Mouse (Mus musculus) heart, postnatal 10 days (tissue): ENCODE data around the gene Gm27021. TPM values are rescaled to one million over a fixed set of nuclear protein-coding genes. Genes with fewer than 3 reads are reported as not detected.

Experiments used
- DNase-seq, 2 experiments: peaks; one replicate each; pipeline ENCODE4 v3.0.0; 2021
- intact Hi-C: fragments of 180-260 bp; cut with DNase I; formaldehyde crosslinking; loops from one replicate; pipeline ENCODE4 v1.15.1; 2025
- total RNA-seq, 2 experiments: library from RNA; stranded (reverse); gene quantifications; 2 replicates each; pipeline ENCODE4 v1.2.3; 2021

Gene Gm27021
- total RNA-seq, 2 experiments from 2014 or later = 0.48 TPM; not detected in 1

- DNase-seq = no peak
- intact Hi-C loops = no loop called here
Measured at GRCm38 (mm10) chr8:120686576-120686975, 18.7 kb upstream of the Gm27021 start.

GRCm38 (mm10) chr8:120686051-120686450 is 18.2 kb upstream of the Gm27021 start:
- intact Hi-C loops = no loop called here

GRCm38 (mm10) chr8:120685591-120685990 is 17.7 kb upstream of the Gm27021 start:
- no peak for DNase-seq

More at GRCm38 (mm10) chr8:120686051-120686450, 18.2 kb upstream of the Gm27021 start:
- no peak for DNase-seq

GRCm38 (mm10) chr8:120685097-120685496 is 17.2 kb upstream of the Gm27021 start:
- DNase-seq = peak; percentile 66 to 69
- intact Hi-C loops = no loop called here

More at GRCm38 (mm10) chr8:120685591-120685990, 17.7 kb upstream of the Gm27021 start:
- intact Hi-C loops = no loop called here

- intact Hi-C loops = loop anchor here (5.0 kb wide), 2 partner anchors 53 to 408 kb away; partner anchors contain the start of gene Irf8
- no peak for DNase-seq
Measured at GRCm38 (mm10) chr8:120684082-120684481, 16.2 kb upstream of the Gm27021 start.

GRCm38 (mm10) chr8:120683602-120684001 is 15.7 kb upstream of the Gm27021 start:
- intact Hi-C loops = loop anchor here (5.0 kb wide), 2 partner anchors 54 to 409 kb away; partner anchors contain the start of gene Irf8
- DNase-seq = peak; percentile 85 to 89

- intact Hi-C loops = loop anchor here (5.0 kb wide), 2 partner anchors 56 to 411 kb away; partner anchors contain the start of gene Irf8
- no peak for DNase-seq
Measured at GRCm38 (mm10) chr8:120681113-120681512, 13.2 kb upstream of the Gm27021 start.

- intact Hi-C loops = loop anchor here (1.0 to 5.0 kb wide), 3 partner anchors 57 to 412 kb away; partner anchors contain the start of gene Irf8
- DNase-seq = peak in 1 of 2 experiments; percentile 74
Measured at GRCm38 (mm10) chr8:120680405-120680804, 12.5 kb upstream of the Gm27021 start.

GRCm38 (mm10) chr8:120679629-120680387 is 11.9 kb upstream of the Gm27021 start:
- intact Hi-C loops = loop anchor here (1.0 to 5.0 kb wide), 3 partner anchors 57 to 412 kb away; partner anchors contain the start of gene Irf8
- no peak for DNase-seq

GRCm38 (mm10) chr8:120678447-120678846 is 10.6 kb upstream of the Gm27021 start:
- intact Hi-C loops = no loop called here
- peak; percentile 88 to 96 for DNase-seq

- DNase-seq = no peak
- intact Hi-C loops = no loop called here
Measured at GRCm38 (mm10) chr8:120675718-120676117, 7.8 kb upstream of the Gm27021 start.

GRCm38 (mm10) chr8:120673298-120673697 is 5.4 kb upstream of the Gm27021 start:
- DNase-seq = no peak
- intact Hi-C loops = no loop called here

- intact Hi-C loops = no loop called here
- no peak for DNase-seq
Measured at GRCm38 (mm10) chr8:120672626-120673229, 4.8 kb upstream of the Gm27021 start.

GRCm38 (mm10) chr8:120671775-120672174 is 3.9 kb upstream of the Gm27021 start:
- no peak for DNase-seq
- intact Hi-C loops = no loop called here

- no peak for DNase-seq
- intact Hi-C loops = no loop called here
Measured at GRCm38 (mm10) chr8:120668374-120668905, 561 bp upstream of the Gm27021 start, which contains the start of gene Emc8. TSS of gene Emc8 (minus strand) at chr8:120668573.

- intact Hi-C loops = no loop called here
- no peak for DNase-seq
Measured at GRCm38 (mm10) chr8:120666807-120667470, 940 bp downstream of the Gm27021 start.

- intact Hi-C loops = no loop called here
- no peak for DNase-seq
Measured at GRCm38 (mm10) chr8:120665726-120666455, 2.0 kb downstream of the Gm27021 start.

GRCm38 (mm10) chr8:120664566-120664965 is 3.3 kb downstream of the Gm27021 start:
- no peak for DNase-seq
- intact Hi-C loops = no loop called here

GRCm38 (mm10) chr8:120657415-120657814 is 10.5 kb downstream of the Gm27021 start:
- DNase-seq = no peak
- intact Hi-C loops = no loop called here
